Mouse (Mus musculus): Measurements from ENCODE around the gene Sort1. TPM values are rescaled to one million over a fixed set of nuclear protein-coding genes. Genes with fewer than 3 reads are reported as not detected.
A peak's percentile ranks its signal among the peaks of the same experiment; 100 is the strongest.

Gene Sort1
- total and polyA plus RNA-seq, 2 experiments from 2014 or later = 12.9 to 69.0 TPM

DNA sequence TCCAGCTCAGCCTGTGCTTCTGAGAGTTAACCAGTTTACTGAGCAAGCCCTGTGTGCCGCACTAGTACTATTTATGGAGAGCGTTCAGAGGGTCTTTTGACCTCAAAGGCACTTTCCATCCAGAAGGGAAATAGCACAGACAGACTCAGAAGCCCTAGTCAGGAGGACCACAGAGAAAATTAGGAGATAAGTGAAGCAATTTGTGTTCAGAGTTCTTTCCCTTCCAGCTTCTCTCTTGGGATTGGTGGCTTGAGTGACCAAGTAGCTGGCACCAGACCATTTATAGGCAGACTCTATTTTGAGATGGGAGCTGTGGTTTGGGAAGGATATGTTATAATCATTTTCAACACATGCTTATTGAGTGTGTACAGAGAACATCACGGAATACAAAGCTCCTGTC is 22.5 kb downstream of the Sort1 start:
- H3K4me3 ChIP-seq (ENCODE audit: low read depth, low read length) = no peak overlapping the region
- no peak overlapping the region for H3K4me2 ChIP-seq (ENCODE audit: low read depth)
- 66% methylated on average over 3 of the region's 3 CpGs for WGBS
- peaks cover 17% of the 10 kb centered on the region for H3K36me3 ChIP-seq (ENCODE audit: insufficient read depth)
- no peaks in the 10 kb centered on the region for H3K27me3 ChIP-seq (ENCODE audit: insufficient read depth, low read length)
- peak overlapping the region; percentile 40; the same call in 1 of the 2 replicates for H3K27ac ChIP-seq (ENCODE audit: low read depth, low read length)
- DNase-seq (no peak), ATAC-seq (0 out of 2 replicates have a peak, but pooled peaks have one; percentile 10)
- H3K4me1 ChIP-seq (ENCODE audit: insufficient read depth) = peaks cover 21% of the 10 kb centered on the region
- no peaks in the 10 kb centered on the region for H3K9me3 ChIP-seq (ENCODE audit: low read length)
- TF ChIP-seq CTCF (IDR thresholded peaks at IDR 0.05; ENCODE audit: low read depth) = no peak
- H3K9ac ChIP-seq = no peak overlapping the region

- H3K4me3 ChIP-seq (ENCODE audit: low read depth, low read length) = no peak overlapping the region
- H3K27me3 ChIP-seq (ENCODE audit: insufficient read depth, low read length) = no peaks in the 10 kb centered on the region
- no peak overlapping the region for H3K9ac ChIP-seq
- no peak for TF ChIP-seq CTCF (IDR thresholded peaks at IDR 0.05; ENCODE audit: low read depth)
- peak; percentile 81 for ATAC-seq
- no peaks in the 10 kb centered on the region for H3K9me3 ChIP-seq (ENCODE audit: low read length)
- no peak for DNase-seq
- H3K4me1 ChIP-seq (ENCODE audit: insufficient read depth) = peaks cover 21% of the 10 kb centered on the region
- 40% methylated on average over 6 of the region's 6 CpGs for WGBS
- H3K27ac ChIP-seq (ENCODE audit: low read depth, low read length) = peak overlapping the region; percentile 62
- H3K36me3 ChIP-seq (ENCODE audit: insufficient read depth) = peaks cover 17% of the 10 kb centered on the region
- H3K4me2 ChIP-seq (ENCODE audit: low read depth) = 0 out of 2 replicates have a peak overlapping the region, but pooled peaks have one; percentile 13
Observed at GRCm38 (mm10) chr3:108307485-108307884, 23.6 kb downstream of the Sort1 start.

GRCm38 (mm10) chr3:108310921-108311341 is 27.0 kb downstream of the Sort1 start:
- no peaks in the 10 kb centered on the region for H3K9me3 ChIP-seq (ENCODE audit: low read length)

DNA sequence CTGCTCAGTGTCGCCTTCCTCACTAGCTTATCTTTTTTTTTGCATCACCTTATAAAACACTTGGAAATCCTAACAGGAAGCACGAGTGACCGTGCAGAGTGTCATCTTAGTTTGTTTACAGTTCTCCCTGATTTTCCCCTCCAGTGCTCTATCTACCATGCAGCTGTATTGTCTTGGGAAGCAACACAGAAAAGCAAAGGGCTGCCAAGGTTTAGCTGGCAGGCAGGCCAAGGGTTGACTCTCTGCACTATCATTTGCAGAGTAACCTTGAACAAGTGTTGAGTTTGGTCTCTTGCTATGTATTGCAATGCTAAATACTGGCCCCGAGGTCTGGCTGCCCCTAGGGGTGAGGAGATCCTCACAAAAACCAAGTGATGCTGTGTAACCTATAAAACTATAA is 27.8 kb downstream of the Sort1 start:
- ATAC-seq (no peak), DNase-seq (no peak)
- Histone ChIP-seq H3K9me3 (ENCODE audit: low read length) (no peaks in the 10 kb centered on the region), H3K4me3 (ENCODE audit: low read depth, low read length) (no peak overlapping the region), H3K27ac (ENCODE audit: low read depth, low read length) (no peak overlapping the region), H3K27me3 (ENCODE audit: insufficient read depth, low read length) (no peaks in the 10 kb centered on the region), H3K4me2 (ENCODE audit: low read depth) (no peak overlapping the region), H3K4me1 (ENCODE audit: insufficient read depth) (peaks cover 15% of the 10 kb centered on the region), H3K36me3 (ENCODE audit: insufficient read depth) (peaks cover 17% of the 10 kb centered on the region), H3K9ac (no peak overlapping the region)
- WGBS = 91% methylated on average over 4 of the region's 4 CpGs
- TF ChIP-seq CTCF (IDR thresholded peaks at IDR 0.05; ENCODE audit: low read depth) = no peak

More at GRCm38 (mm10) chr3:108310921-108311341, 27.0 kb downstream of the Sort1 start:
- Histone ChIP-seq H3K4me3 (ENCODE audit: low read depth, low read length) (no peak overlapping the region), H3K9ac (no peak overlapping the region), H3K4me1 (ENCODE audit: insufficient read depth) (peaks cover 21% of the 10 kb centered on the region), H3K4me2 (ENCODE audit: low read depth) (no peak overlapping the region), H3K27ac (ENCODE audit: low read depth, low read length) (no peak overlapping the region), H3K27me3 (ENCODE audit: insufficient read depth, low read length) (no peaks in the 10 kb centered on the region), H3K36me3 (ENCODE audit: insufficient read depth) (peaks cover 17% of the 10 kb centered on the region)
- TF ChIP-seq CTCF (IDR thresholded peaks at IDR 0.05; ENCODE audit: low read depth) = no peak
- DNase-seq = no peak
- ATAC-seq = no peak

DNA sequence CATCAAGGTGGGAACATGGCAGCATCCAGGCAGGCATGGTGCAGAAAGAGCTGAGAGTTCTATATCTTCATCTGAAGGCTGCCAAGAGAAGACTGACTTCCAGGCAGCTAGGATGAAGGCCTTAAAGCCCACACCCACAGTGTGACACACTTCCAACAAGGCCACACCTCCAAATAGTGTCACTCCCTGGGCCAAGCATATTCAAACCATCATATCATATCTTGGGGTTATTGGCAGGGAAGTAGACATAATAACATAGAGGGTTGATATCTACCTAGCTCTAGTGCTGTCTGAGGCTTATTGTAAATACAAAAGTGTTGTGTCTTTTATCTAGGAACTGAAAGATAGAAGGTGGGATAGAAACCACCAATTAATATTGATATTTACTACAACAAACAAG is 28.5 kb downstream of the Sort1 start:
- no peak for DNase-seq
- ATAC-seq = no peak
- Histone ChIP-seq H3K4me2 (ENCODE audit: low read depth) (no peak overlapping the region), H3K27me3 (ENCODE audit: insufficient read depth, low read length) (no peaks in the 10 kb centered on the region), H3K4me1 (ENCODE audit: insufficient read depth) (peaks cover 10% of the 10 kb centered on the region), H3K9me3 (ENCODE audit: low read length) (no peaks in the 10 kb centered on the region), H3K9ac (no peak overlapping the region), H3K4me3 (ENCODE audit: low read depth, low read length) (no peak overlapping the region), H3K27ac (ENCODE audit: low read depth, low read length) (no peak overlapping the region), H3K36me3 (ENCODE audit: insufficient read depth) (peaks cover 17% of the 10 kb centered on the region)
- TF ChIP-seq CTCF (IDR thresholded peaks at IDR 0.05; ENCODE audit: low read depth) = no peak

DNA sequence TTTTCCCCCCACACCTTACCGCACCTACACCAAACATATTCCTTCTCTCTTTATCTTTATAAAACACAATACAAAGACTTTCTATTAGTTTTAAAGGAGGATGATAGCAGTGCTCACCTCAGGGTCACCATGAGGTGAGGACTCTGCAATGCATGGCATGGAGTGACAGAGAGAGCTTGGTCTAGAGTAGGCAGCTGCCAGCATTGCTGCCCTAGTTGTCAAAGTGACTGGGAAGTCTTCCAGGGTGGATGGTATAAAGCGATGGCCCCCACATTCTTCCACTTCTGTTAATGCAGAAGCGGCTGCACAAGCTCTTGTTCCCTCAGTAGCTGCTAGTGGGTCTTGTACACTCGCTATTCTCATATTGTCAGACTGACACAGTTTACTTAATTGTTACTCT is 29.3 kb downstream of the Sort1 start:
- Histone ChIP-seq H3K27me3 (ENCODE audit: insufficient read depth, low read length) (no peaks in the 10 kb centered on the region), H3K27ac (ENCODE audit: low read depth, low read length) (no peak overlapping the region), H3K9ac (no peak overlapping the region), H3K4me1 (ENCODE audit: insufficient read depth) (peaks cover 4% of the 10 kb centered on the region; the same call in 1 of the 2 replicates), H3K4me3 (ENCODE audit: low read depth, low read length) (no peak overlapping the region), H3K4me2 (ENCODE audit: low read depth) (no peak overlapping the region), H3K9me3 (ENCODE audit: low read length) (no peaks in the 10 kb centered on the region), H3K36me3 (ENCODE audit: insufficient read depth) (peaks cover 17% of the 10 kb centered on the region)
- no peak for DNase-seq
- WGBS = 76% methylated on average over 4 of the region's 4 CpGs
- no peak for TF ChIP-seq CTCF (IDR thresholded peaks at IDR 0.05; ENCODE audit: low read depth)
- no peak for ATAC-seq

DNA sequence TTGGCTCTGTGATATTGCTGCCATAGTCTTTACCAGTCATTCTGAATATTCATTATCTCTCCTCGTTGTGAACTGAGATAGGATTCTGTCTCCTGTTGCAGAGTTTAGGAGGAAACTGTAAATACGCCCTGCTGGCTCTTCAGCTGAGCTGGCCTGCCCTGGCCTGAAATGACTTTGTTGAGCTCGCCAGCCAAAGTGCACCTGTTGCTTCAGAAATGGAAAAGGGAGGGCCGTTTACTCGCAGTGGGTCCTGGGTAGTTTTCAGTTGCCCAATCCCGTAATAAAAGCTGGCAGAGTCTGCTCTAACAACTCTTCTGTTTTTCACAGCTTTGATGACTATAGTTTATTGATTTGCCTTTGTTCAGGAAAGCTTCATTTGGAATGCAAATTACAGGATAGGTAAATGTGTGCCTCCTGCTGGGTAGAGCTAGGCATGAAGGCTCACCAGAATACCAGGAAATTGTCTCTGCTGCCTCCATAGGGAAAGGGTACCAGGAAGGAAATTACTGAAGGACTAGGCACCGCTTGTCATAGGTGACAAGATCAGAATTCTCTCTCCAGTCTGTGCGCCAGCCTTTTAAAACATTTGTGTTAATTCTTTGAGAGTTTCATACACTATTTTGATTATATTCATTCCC is 30.3 kb downstream of the Sort1 start:
- H3K4me3 ChIP-seq (ENCODE audit: low read depth, low read length) = no peak overlapping the region
- no peak for TF ChIP-seq CTCF (IDR thresholded peaks at IDR 0.05; ENCODE audit: low read depth)
- peak; percentile 45; the same call in 1 of the 2 replicates for ATAC-seq
- no peaks in the 10 kb centered on the region for H3K4me1 ChIP-seq (ENCODE audit: insufficient read depth)
- no peak overlapping the region for H3K9ac ChIP-seq
- H3K9me3 ChIP-seq (ENCODE audit: low read length) = no peaks in the 10 kb centered on the region
- no peak for DNase-seq
- H3K27me3 ChIP-seq (ENCODE audit: insufficient read depth, low read length) = no peaks in the 10 kb centered on the region
- H3K27ac ChIP-seq (ENCODE audit: low read depth, low read length) = no peak overlapping the region
- no peak overlapping the region for H3K4me2 ChIP-seq (ENCODE audit: low read depth)
- peaks cover 14% of the 10 kb centered on the region for H3K36me3 ChIP-seq (ENCODE audit: insufficient read depth)
- 59% methylated on average over 8 of the region's 8 CpGs for WGBS
